In genomic region chr4:118008433-118009033, GRCm38 (mm10) we compare ENCODE assay signal across 19 mouse cellular contexts.
A peak's percentile ranks its signal among the peaks of the same experiment; 100 is the strongest.
DNase-seq lines count a peak whose midpoint lies in the region; ATAC-seq and TF ChIP-seq lines count a peak whose summit lies in the region.
"Had no signal": no experiment of that assay in that cellular context is flagged by ENCODE, and none has a peak within 500 bp of the region (broad histone marks: within the 10 kb centered on the region; RNA-seq: fewer than 3 reads in every experiment).

No protein-coding gene starts in this region.

- H3K9me3 ChIP-seq in intestine, embryonic 16.5 days (ENCODE audit: control insufficient read depth, low read length) = no peaks in the 10 kb centered on the region
- H3K9me3 ChIP-seq in forebrain, embryonic 11.5 days (ENCODE audit: control insufficient read depth, low read length) = no peaks in the 10 kb centered on the region
- H3K9me3 ChIP-seq: limb, embryonic 13.5 days; liver, embryonic 15.5 days; midbrain, embryonic 10.5 days had no signal

- TF ChIP-seq CTCF in gastrocnemius, adult 2 months (IDR thresholded peaks at IDR 0.05) = no peak

- H3K9ac ChIP-seq in intestine, embryonic 16.5 days (ENCODE audit: low read depth, low read length) = no peak overlapping the region
- no peak overlapping the region for H3K9ac ChIP-seq in forebrain, embryonic 11.5 days (ENCODE audit: low read length)
- H3K9ac ChIP-seq: forebrain, postnatal 0 days; hindbrain, embryonic 14.5 days; limb, embryonic 13.5 days; liver, embryonic 15.5 days had no signal

- H3K27ac ChIP-seq in gastrocnemius, adult 2 months = peak overlapping the region; percentile 65
- no peak overlapping the region for H3K27ac ChIP-seq in intestine, embryonic 16.5 days (ENCODE audit: low read length)
- H3K27ac ChIP-seq in forebrain, embryonic 11.5 days (ENCODE audit: low read depth, low read length) = no peak overlapping the region
- H3K27ac ChIP-seq: hindbrain, embryonic 14.5 days; limb, embryonic 13.5 days; liver, embryonic 15.5 days; midbrain, embryonic 10.5 days had no signal

- no peak overlapping the region for H3K4me3 ChIP-seq in gastrocnemius, adult 2 months
- no peak overlapping the region for H3K4me3 ChIP-seq in intestine, embryonic 16.5 days (ENCODE audit: low read length)
- H3K4me3 ChIP-seq in forebrain, embryonic 11.5 days (ENCODE audit: low read depth, low read length) = no peak overlapping the region
- H3K4me3 ChIP-seq: limb, embryonic 13.5 days; liver, embryonic 15.5 days; midbrain, embryonic 10.5 days had no signal

- ATAC-seq in intestine, embryonic 16.5 days = peak; percentile 40; the same call in 1 of the 2 replicates
- no peak for ATAC-seq in forebrain, embryonic 11.5 days (replicated peaks; ENCODE audit: low FRiP score)
- ATAC-seq: forebrain, postnatal 0 days had no signal

- no peaks in the 10 kb centered on the region for H3K27me3 ChIP-seq in intestine, embryonic 16.5 days (replicated peaks; ENCODE audit: control insufficient read depth, insufficient read depth, low read length)
- H3K27me3 ChIP-seq in forebrain, embryonic 11.5 days (ENCODE audit: control insufficient read depth, insufficient read depth, low read length) = no peaks in the 10 kb centered on the region
- H3K27me3 ChIP-seq: limb, embryonic 13.5 days; liver, embryonic 15.5 days had no signal

- WGBS in intestine, embryonic 16.5 days = 55% methylated on average over 6 of the region's 6 CpGs
- 85% methylated on average over 6 of the region's 6 CpGs for WGBS in forebrain, embryonic 11.5 days

- intact Hi-C loops in gastrocnemius, adult 2 months (cut with DNase I) = no loop called here

- H3K4me1 ChIP-seq in intestine, embryonic 16.5 days (ENCODE audit: control insufficient read depth, insufficient read depth, low read length) = peaks cover 4% of the 10 kb centered on the region; the same call in 1 of the 2 replicates
- 0 out of 2 replicates have a peak, but pooled peaks cover 2% of the 10 kb centered on the region for H3K4me1 ChIP-seq in forebrain, embryonic 11.5 days (replicated peaks; ENCODE audit: control insufficient read depth, insufficient read depth, low read length)
- H3K4me1 ChIP-seq: limb, embryonic 13.5 days; liver, embryonic 15.5 days; midbrain, embryonic 10.5 days had no signal

- DNase-seq in gastrocnemius, adult 2 months = peak; percentile 9
- DNase-seq in gastrocnemius, adult 18-20 months (ENCODE audit: low spot score) = no peak
- peak; percentile 12 for DNase-seq in testis, postnatal 10 days (ENCODE audit: low spot score)
- DNase-seq in testis, postnatal 14 days (ENCODE audit: low spot score) = no peak
- no peak for DNase-seq in forebrain, embryonic 11.5 days (ENCODE audit: low spot score)
- no peak for DNase-seq in cerebellum, postnatal 14 days
- DNase-seq: cerebellum, postnatal 10 days; forebrain, postnatal 0 days; gastrocnemius, postnatal 14 days; kidney, adult 2 months; kidney, postnatal 14 days; lung, postnatal 36 days; thymus, postnatal 14 days had no signal

- no peaks in the 10 kb centered on the region for H3K36me3 ChIP-seq in intestine, embryonic 16.5 days (ENCODE audit: control insufficient read depth, insufficient read depth, low read length)
- no peaks in the 10 kb centered on the region for H3K36me3 ChIP-seq in forebrain, embryonic 11.5 days (ENCODE audit: control insufficient read depth, insufficient read depth, low read length)
- H3K36me3 ChIP-seq: liver, embryonic 15.5 days; midbrain, embryonic 10.5 days had no signal

- no peak overlapping the region for H3K4me2 ChIP-seq in intestine, embryonic 16.5 days (ENCODE audit: low read depth, low read length)
- H3K4me2 ChIP-seq in forebrain, embryonic 11.5 days (ENCODE audit: low read depth, low read length, severe bottlenecking) = no peak overlapping the region
- H3K4me2 ChIP-seq: heart, embryonic 11.5 days; hindbrain, embryonic 14.5 days; limb, embryonic 13.5 days; liver, embryonic 15.5 days had no signal

Comparison
In these comparisons a context has a peak if more than half of its experiments do, and no peak if none do; other contexts are left out.
1. DNase-seq: peak in gastrocnemius, adult 2 months (single experiment) and testis, postnatal 10 days (single experiment); none in gastrocnemius, adult 18-20 months (single experiment), testis, postnatal 14 days (single experiment), forebrain, embryonic 11.5 days (single experiment) and cerebellum, postnatal 14 days (0 of 2).